Mouse (Mus musculus) heart, embryonic 10.5 days (tissue): ENCODE measurements around the gene Tbc1d23. TPM values are rescaled to one million over a fixed set of nuclear protein-coding genes. Genes with fewer than 3 reads are reported as not detected.

Source experiments
- DNase-seq: peaks from one replicate; pipeline ENCODE4 v3.0.0-alpha.2; 2017; ENCODE audit warnings: low spot score
- H3K27ac ChIP-seq: fragments of 300-500 bp; sonication (generic); 2 replicates; pipeline ENCODE4 v1.5.1; 2016; ENCODE audit warnings: mild to moderate bottlenecking
- H3K27me3 ChIP-seq: fragments of 300-500 bp; sonication (generic); 2 replicates; pipeline ENCODE4 v1.6.1; 2016; ENCODE audit warnings: mild to moderate bottlenecking; ENCODE audit not compliant: poor library complexity, insufficient read depth, severe bottlenecking
- H3K36me3 ChIP-seq: fragments of 300-500 bp; sonication (generic); 2 replicates; pipeline ENCODE4 v1.6.1; 2016; ENCODE audit warnings: mild to moderate bottlenecking, moderate library complexity
- H3K4me1 ChIP-seq: fragments of 300-500 bp; sonication (generic); 2 replicates; pipeline ENCODE4 v1.6.1; 2016; ENCODE audit warnings: mild to moderate bottlenecking
- H3K4me3 ChIP-seq: fragments of 300-500 bp; sonication (generic); 2 replicates; pipeline ENCODE4 v1.5.1; 2016; ENCODE audit warnings: mild to moderate bottlenecking, moderate library complexity
- H3K9me3 ChIP-seq: fragments of 300-500 bp; sonication (generic); 2 replicates; pipeline ENCODE4 v1.6.1; 2016; ENCODE audit warnings: mild to moderate bottlenecking, moderate library complexity
- whole genome bisulfite sequencing: fragments of 180-500 bp; shearing (Covaris S2); methylation state at CpG from one replicate; pipeline ENCODE4 v1.1.7; 2016; 5-methylcytosine and 5-hydroxymethylcytosine counted together
- polyA plus RNA-seq: library from polyadenylated mRNA; unstranded; fragments of >200 nt; fragmentation: Nextera tagmentation; extraction: Ambion mirVana; gene quantifications from 2 replicates; pipeline ENCODE4 v1.2.1, GENCODE M21; 2016

Gene Tbc1d23
- 16.7 and 17.5 TPM in 2 replicates for polyA plus RNA-seq

DNA sequence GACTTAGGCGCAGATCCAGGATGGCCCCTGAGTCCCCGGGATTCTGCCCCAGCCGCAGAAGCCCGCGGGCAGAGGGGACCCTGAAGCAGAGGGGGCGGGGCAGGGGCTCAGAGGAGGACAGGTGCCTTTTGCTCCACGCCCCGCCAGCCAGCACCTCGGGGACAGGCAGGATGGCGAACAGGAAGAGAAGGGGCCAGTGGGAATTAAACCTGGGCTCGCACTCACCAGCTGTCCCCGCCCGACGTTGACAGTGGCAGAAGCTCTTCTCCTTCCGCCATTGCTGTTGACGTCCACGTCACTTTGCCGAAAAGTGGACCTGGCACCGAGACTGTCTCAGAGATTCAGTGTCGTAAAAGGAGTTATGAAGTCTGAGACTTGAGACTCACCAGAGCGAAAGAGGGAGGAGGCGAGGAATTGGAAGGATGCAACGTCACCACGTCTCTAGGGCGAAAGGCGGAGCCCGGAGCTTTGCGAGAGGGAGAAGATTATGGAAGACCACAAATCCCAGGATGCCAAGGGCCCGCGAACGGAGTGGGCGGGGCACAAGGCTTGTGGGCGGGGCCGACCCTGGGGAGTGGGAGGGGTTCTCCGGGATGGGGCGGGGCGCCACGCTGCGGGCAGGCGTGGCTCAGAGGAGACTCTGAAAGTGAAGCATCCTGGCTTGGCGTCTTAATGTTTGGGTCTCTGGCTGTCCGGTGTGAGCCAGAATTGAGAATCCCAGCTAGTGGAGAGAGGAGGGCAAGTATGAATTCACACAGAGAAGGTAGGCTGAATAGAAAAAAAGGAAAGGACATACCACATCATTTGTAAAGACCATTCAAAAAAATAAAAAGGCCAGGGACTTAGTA lies at the start of gene Tbc1d23:
Gene Tbc1d23 (minus strand): TSS at position 416 of the 848 bp plus-strand sequence.
- no peaks in the 10 kb centered on the region for H3K9me3 ChIP-seq
- no peaks in the 10 kb centered on the region for H3K36me3 ChIP-seq
- peaks cover 5% of the 10 kb centered on the region for H3K4me1 ChIP-seq
- under 1% methylated on average over 42 of the region's 42 CpGs for WGBS
- no peaks in the 10 kb centered on the region for H3K27me3 ChIP-seq
- peak within 1 kb of the TSS; percentile 89 for H3K27ac ChIP-seq
- DNase-seq: peak; percentile 99
- peak within 1 kb of the TSS; percentile 94 for H3K4me3 ChIP-seq

DNA sequence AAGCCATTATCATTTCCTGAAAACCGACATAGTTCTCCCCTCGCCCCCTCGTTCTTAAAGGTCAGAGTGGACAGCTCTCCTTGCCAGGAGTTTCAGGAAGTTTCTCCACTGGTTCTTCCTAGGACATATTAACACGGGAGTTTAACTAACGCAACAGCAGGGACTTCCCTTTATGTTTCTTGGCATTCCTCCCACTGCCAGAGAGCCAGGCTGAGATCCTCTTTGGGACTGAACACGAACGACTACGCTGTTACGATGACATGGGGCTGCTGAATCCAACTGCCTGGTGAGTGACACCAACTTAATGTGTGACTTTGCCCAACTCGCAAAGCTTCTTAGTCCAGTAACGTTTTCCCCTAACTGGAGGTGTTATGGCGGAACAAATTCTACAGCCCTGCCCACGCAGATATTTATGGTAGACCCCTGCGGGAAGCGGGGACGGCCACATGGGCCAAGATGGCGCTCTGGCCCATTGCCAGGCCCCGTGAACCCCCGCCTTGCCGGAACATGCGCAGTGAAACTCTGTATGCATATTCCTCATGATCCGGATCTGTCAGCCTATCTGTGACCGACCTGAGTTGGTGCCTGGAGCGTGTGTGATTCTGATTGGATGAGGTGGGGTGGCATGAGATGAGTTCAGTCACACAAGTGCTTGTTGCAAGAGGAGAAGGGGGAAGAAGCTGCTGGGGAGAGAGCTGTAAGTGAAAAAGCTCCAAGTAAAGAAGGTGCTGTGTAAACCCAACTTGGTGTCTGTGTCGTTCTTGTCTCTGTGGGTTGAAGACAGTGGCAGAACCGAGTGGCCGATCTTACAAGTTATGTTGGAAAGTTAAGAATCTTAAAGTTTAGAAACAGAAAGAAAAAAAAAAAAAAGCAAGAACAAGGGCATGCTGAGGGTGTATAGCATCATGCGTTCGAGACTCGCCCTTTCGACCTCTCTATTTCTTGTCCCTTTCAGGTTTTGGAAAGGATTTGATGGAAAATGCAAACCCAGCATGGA lies 49.2 kb upstream of the Tbc1d23 start:
- Histone ChIP-seq H3K9me3 (no peaks in the 10 kb centered on the region), H3K4me3 (no peak overlapping the region), H3K27ac (no peak overlapping the region), H3K27me3 (no peaks in the 10 kb centered on the region), H3K36me3 (no peaks in the 10 kb centered on the region), H3K4me1 (no peaks in the 10 kb centered on the region)
- DNase-seq: no peak
- 87% methylated on average over 31 of the region's 31 CpGs for WGBS

DNA sequence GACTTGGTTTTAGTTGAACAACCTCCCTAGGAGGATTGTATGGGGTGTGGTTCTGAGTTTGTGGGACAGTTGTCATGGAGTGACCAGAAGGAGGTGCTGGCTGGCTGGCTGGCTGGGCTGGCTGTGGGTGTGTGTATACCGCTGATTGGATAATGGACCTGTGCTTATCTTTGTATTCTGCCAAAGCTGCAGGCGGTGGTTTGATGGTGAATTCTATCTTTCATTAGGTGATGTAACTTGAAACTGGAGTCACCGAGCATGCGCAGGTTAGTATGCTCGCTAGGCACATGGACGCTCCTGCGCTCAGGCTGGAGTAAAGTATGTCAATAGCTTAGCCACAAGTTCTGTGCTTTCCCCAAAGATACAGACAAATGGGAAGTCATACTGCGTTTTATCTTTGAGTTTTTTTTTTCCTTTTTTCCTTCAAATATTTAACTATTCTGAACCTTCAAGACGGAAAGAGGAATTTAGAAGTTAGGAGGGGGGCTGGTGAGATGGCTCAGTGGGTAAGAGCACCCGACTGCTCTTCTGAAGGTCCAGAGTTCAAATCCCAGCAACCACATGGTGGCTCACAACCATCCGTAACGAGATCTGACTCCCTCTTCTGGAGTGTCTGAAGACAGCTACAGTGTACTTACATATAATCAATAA lies 47.8 kb upstream of the Tbc1d23 start:
- H3K36me3 ChIP-seq: no peaks in the 10 kb centered on the region
- no peak overlapping the region for H3K4me3 ChIP-seq
- 84% methylated on average over 11 of the region's 12 CpGs for WGBS
- no peaks in the 10 kb centered on the region for H3K9me3 ChIP-seq
- no peaks in the 10 kb centered on the region for H3K4me1 ChIP-seq
- no peaks in the 10 kb centered on the region for H3K27me3 ChIP-seq
- H3K27ac ChIP-seq: no peak overlapping the region
- no peak for DNase-seq

- DNase-seq: no peak
- H3K27me3 ChIP-seq: no peaks in the 10 kb centered on the region
- no peaks in the 10 kb centered on the region for H3K9me3 ChIP-seq
- WGBS: 88% methylated on average over 13 of the region's 13 CpGs
- peaks cover 11% of the 10 kb centered on the region for H3K4me1 ChIP-seq
- no peaks in the 10 kb centered on the region for H3K36me3 ChIP-seq
- H3K27ac ChIP-seq: no peak overlapping the region
- H3K4me3 ChIP-seq: no peak overlapping the region
Observed at GRCm38 (mm10) chr16:57269751-57270150, 38.4 kb upstream of the Tbc1d23 start.

- H3K4me1 ChIP-seq: peaks cover 11% of the 10 kb centered on the region
- WGBS: 84% methylated on average over 14 of the region's 14 CpGs
- DNase-seq: no peak
- no peaks in the 10 kb centered on the region for H3K27me3 ChIP-seq
- H3K36me3 ChIP-seq: no peaks in the 10 kb centered on the region
- no peak overlapping the region for H3K4me3 ChIP-seq
- H3K27ac ChIP-seq: no peak overlapping the region; the same call in 1 of the 2 replicates
- no peaks in the 10 kb centered on the region for H3K9me3 ChIP-seq
Observed at GRCm38 (mm10) chr16:57268058-57268841, 36.9 kb upstream of the Tbc1d23 start.

GRCm38 (mm10) chr16:57267068-57267467 lies 35.8 kb upstream of the Tbc1d23 start:
- Histone ChIP-seq H3K4me1 (peaks cover 11% of the 10 kb centered on the region), H3K27ac (peak overlapping the region; percentile 56; the same call in 1 of the 2 replicates), H3K4me3 (no peak overlapping the region), H3K27me3 (no peaks in the 10 kb centered on the region), H3K36me3 (no peaks in the 10 kb centered on the region), H3K9me3 (no peaks in the 10 kb centered on the region)
- 0% methylated on average over 1 of the region's 1 CpGs for WGBS
- no peak for DNase-seq

GRCm38 (mm10) chr16:57260152-57260551 lies 28.8 kb upstream of the Tbc1d23 start:
- no peak overlapping the region for H3K27ac ChIP-seq
- 82% methylated on average over 10 of the region's 10 CpGs for WGBS
- H3K9me3 ChIP-seq: peaks cover 5% of the 10 kb centered on the region; the same call in 1 of the 2 replicates
- H3K4me3 ChIP-seq: no peak overlapping the region
- 0 out of 2 replicates have a peak, but pooled peaks cover 3% of the 10 kb centered on the region for H3K36me3 ChIP-seq
- DNase-seq: no peak
- H3K4me1 ChIP-seq: no peaks in the 10 kb centered on the region
- H3K27me3 ChIP-seq: no peaks in the 10 kb centered on the region

DNA sequence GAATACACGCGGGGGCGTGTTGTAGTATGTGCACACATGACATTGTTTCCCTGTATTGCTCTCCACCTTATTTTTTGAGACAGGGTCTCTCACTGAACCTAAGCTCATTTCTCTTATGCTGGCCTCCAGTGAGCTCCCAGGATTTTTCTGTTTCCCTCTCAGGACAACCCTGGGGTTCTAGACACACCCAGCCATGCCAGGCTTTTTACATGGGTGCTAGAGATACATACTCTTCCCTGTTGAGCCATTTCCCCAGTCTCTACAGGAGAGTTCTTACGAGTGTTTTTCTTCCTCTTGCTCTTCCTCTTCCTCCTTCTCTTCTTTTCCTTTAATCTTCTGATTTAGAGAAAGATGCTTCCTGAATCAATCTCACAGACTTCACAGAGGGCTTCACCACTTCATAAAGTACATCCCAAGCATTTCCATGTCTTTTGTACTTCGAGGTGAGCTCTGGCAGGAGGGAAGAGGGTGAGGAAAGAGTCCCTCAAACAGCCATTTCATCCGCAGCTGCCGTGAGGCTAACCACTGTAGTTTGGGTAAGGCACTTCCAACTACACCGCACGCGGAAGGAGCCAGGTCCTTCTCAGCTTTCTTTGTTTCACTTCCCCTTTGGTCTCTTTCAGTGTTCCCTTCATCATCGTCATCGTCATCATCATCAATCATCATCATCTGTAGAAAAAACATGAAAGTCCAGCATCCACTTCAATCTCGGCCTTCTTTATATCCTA lies 28.2 kb upstream of the Tbc1d23 start:
- DNase-seq: no peak
- H3K4me3 ChIP-seq: no peak overlapping the region

DNA sequence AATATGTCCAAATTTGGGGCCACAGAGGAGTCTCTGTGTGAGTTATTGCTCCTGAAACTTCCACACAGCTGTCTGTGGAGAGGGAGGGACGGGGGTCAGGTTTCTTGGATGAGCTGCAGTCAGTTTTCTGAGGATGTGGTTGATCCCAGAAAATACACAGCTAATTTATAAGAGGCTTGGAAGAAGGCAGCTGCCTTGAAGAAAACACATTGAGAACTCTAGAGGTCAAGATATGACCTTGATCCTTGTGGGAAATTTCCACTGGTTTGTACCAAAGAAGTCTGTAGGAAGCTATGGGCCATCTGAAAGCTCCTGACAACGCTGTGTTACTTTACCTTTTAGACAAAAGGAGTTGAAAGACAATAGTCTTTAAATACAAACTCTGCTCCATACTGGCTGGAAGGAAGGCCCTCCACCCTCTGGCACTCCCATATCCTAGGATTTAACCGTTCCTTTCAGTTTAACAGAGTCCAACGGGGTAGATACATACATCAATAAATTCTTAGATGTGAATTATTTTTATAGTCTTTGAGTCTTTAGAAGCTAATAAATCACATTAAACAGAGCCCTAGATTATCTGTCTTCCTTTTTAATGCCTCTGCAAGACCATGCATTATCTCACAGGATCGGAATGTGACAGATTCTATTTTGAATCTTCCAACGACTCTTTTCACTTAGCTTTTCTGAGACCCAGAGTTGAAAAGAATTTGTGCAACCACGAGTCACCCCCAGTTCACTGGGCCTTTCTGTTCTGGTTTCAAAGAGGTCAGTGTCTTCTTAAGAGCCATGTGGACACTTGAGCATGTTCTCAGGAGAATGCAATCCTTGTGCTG lies 20.5 kb upstream of the Tbc1d23 start:
- peak overlapping the region; percentile 72 for H3K27ac ChIP-seq
- no peak overlapping the region for H3K4me3 ChIP-seq
- H3K9me3 ChIP-seq: peaks cover 5% of the 10 kb centered on the region; the same call in 1 of the 2 replicates
- H3K4me1 ChIP-seq: peaks cover 10% of the 10 kb centered on the region; the same call in 1 of the 2 replicates
- 0 out of 2 replicates have a peak, but pooled peaks cover 3% of the 10 kb centered on the region for H3K36me3 ChIP-seq
- H3K27me3 ChIP-seq: no peaks in the 10 kb centered on the region
- no peak for DNase-seq
- WGBS: 49% methylated on average over 7 of the region's 7 CpGs

More for the DNA sequence above, 28.2 kb upstream of the Tbc1d23 start:
- H3K36me3 ChIP-seq: 0 out of 2 replicates have a peak, but pooled peaks cover 3% of the 10 kb centered on the region
- 86% methylated on average over 13 of the region's 13 CpGs for WGBS
- no peak overlapping the region for H3K27ac ChIP-seq
- H3K9me3 ChIP-seq: peaks cover 5% of the 10 kb centered on the region; the same call in 1 of the 2 replicates
- H3K27me3 ChIP-seq: no peaks in the 10 kb centered on the region
- no peaks in the 10 kb centered on the region for H3K4me1 ChIP-seq

- no peaks in the 10 kb centered on the region for H3K27me3 ChIP-seq
- DNase-seq: no peak
- no peak overlapping the region for H3K27ac ChIP-seq
- 84% methylated on average over 4 of the region's 4 CpGs for WGBS
- no peaks in the 10 kb centered on the region for H3K9me3 ChIP-seq
- peaks cover 10% of the 10 kb centered on the region; the same call in 1 of the 2 replicates for H3K4me1 ChIP-seq
- H3K4me3 ChIP-seq: no peak overlapping the region
- no peaks in the 10 kb centered on the region for H3K36me3 ChIP-seq
Observed at GRCm38 (mm10) chr16:57250991-57251390, 19.7 kb upstream of the Tbc1d23 start.
